ENCODE assay signal across 21 mouse cellular contexts in genomic region chr7:112192778-112193177, GRCm38 (mm10).
"Had no signal": no experiment of that assay in that cellular context is flagged by ENCODE, and none has a peak within 500 bp of the region (broad histone marks: within the 10 kb centered on the region; RNA-seq: fewer than 3 reads in every experiment).

No protein-coding gene starts in this region.

- ATAC-seq: intestine, embryonic 16.5 days had no signal

- H3K27ac ChIP-seq: liver, embryonic 14.5 days; lung, embryonic 15.5 days; midbrain, embryonic 10.5 days; neural tube, embryonic 12.5 days; neural tube, embryonic 15.5 days; stomach, postnatal 0 days had no signal

- H3K9me3 ChIP-seq: limb, embryonic 15.5 days; lung, embryonic 15.5 days; midbrain, embryonic 10.5 days; neural tube, embryonic 12.5 days; neural tube, embryonic 15.5 days had no signal

- H3K4me2 ChIP-seq: limb, embryonic 15.5 days; lung, embryonic 15.5 days; neural tube, embryonic 12.5 days; neural tube, embryonic 15.5 days had no signal

- H3K9ac ChIP-seq: limb, embryonic 15.5 days; liver, embryonic 14.5 days; lung, embryonic 15.5 days; neural tube, embryonic 12.5 days; neural tube, embryonic 15.5 days had no signal

- H3K4me1 ChIP-seq: megakaryocyte, embryonic 14.5 days; neural tube, embryonic 12.5 days; neural tube, embryonic 15.5 days had no signal

- H3K27me3 ChIP-seq: limb, embryonic 15.5 days; lung, embryonic 15.5 days; neural tube, embryonic 12.5 days; neural tube, embryonic 15.5 days had no signal

- DNase-seq: kidney, adult 18-20 months; kidney, adult 9 months; kidney, postnatal 14 days; kidney, postnatal 4 days; layer of hippocampus, postnatal 36 days; lung, postnatal 10 days; midbrain, embryonic 14.5 days; right cerebral cortex, postnatal 14 days; right cerebral cortex, postnatal 4 days; thymus, adult 2 months; thymus, postnatal 14 days; thymus, postnatal 4 days had no signal

- H3K36me3 ChIP-seq: limb, embryonic 15.5 days; lung, embryonic 15.5 days; midbrain, embryonic 10.5 days; neural tube, embryonic 12.5 days; neural tube, embryonic 15.5 days had no signal

- H3K4me3 ChIP-seq: limb, embryonic 15.5 days; lung, embryonic 15.5 days; megakaryocyte, embryonic 14.5 days; midbrain, embryonic 10.5 days; neural tube, embryonic 12.5 days; neural tube, embryonic 15.5 days had no signal
